Comparison of ENCODE assay signal across 17 mouse cellular contexts in the genomic region with DNA sequence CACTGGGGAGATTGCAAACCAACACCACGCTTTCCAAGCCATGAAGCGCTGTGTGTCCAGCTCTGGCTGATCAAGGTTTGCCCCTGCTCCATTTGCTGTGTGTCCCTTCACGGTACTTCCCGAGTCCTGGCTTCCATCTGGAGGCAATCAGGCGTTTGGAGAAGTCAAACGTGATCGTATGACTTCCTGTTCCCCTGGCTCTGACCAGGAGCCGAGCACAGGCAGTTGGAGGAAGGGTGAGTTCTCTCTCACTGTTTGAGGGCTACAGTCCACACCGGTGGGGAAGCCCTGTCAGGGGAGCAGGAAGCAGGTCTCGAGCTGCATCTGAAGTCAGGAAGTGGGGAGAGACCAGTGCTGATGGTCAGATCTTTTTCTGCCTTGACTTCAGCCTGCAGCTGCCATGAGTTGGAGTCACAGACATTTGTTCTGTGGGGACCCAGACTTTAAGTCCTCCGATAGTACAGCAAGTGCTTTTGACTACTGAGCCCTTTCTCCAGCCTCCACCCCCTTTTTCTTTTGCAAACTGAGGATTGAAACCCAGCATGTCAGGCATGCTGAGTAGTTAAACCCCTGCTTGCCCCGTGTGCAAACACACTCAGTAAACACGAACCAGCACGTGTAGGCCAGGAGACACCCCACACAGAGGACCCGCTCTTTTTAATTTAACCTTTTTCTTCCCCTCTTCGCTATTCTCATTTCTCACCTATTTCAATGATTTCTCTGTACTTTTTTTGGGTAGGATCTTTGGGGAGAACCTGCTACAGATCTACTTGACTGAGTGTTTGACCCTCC. TPM values are rescaled to one million over a fixed set of nuclear protein-coding genes. Genes with fewer than 3 reads are reported as not detected.
DNase-seq lines count a peak whose midpoint lies in the region; ATAC-seq and TF ChIP-seq lines count a peak whose summit lies in the region.
"Had no signal": no experiment of that assay in that cellular context is flagged by ENCODE, and none has a peak within 500 bp of the region (broad histone marks: within the 10 kb centered on the region; RNA-seq: fewer than 3 reads in every experiment).

No protein-coding gene starts in this region.

- H3K27ac ChIP-seq in hindbrain, embryonic 11.5 days (ENCODE audit: low read depth, low read length) = no peak overlapping the region
- no peak overlapping the region for H3K27ac ChIP-seq in hindbrain, embryonic 14.5 days
- peak overlapping the region; percentile 55; the same call in 1 of the 2 replicates for H3K27ac ChIP-seq in limb, embryonic 13.5 days
- 0 out of 2 replicates have a peak overlapping the region, but pooled peaks have one; percentile 2 for H3K27ac ChIP-seq in stomach, postnatal 0 days (replicated peaks)
- H3K27ac ChIP-seq in midbrain, postnatal 0 days (ENCODE audit: low read depth, low read length) = no peak overlapping the region
- H3K27ac ChIP-seq: forebrain, embryonic 13.5 days; hindbrain, postnatal 0 days; layer of hippocampus, adult 2 months; midbrain, embryonic 13.5 days had no signal

- H3K4me2 ChIP-seq in hindbrain, embryonic 11.5 days (replicated peaks; ENCODE audit: low read depth, low read length) = no peak overlapping the region
- H3K4me2 ChIP-seq in hindbrain, embryonic 14.5 days (replicated peaks) = no peak overlapping the region
- H3K4me2 ChIP-seq in limb, embryonic 13.5 days (replicated peaks) = no peak overlapping the region; the same call in 1 of the 2 replicates
- H3K4me2 ChIP-seq in stomach, postnatal 0 days (replicated peaks; ENCODE audit: low read depth) = no peak overlapping the region
- no peak overlapping the region for H3K4me2 ChIP-seq in midbrain, postnatal 0 days (ENCODE audit: low read depth, low read length, poor library complexity, severe bottlenecking)
- H3K4me2 ChIP-seq: forebrain, embryonic 13.5 days; midbrain, embryonic 13.5 days had no signal

- no peak for ATAC-seq in hindbrain, embryonic 11.5 days (ENCODE audit: low FRiP score)
- ATAC-seq in hindbrain, embryonic 14.5 days (ENCODE audit: low FRiP score) = no peak
- ATAC-seq in limb, embryonic 13.5 days (ENCODE audit: low FRiP score, low read depth) = no peak
- ATAC-seq in stomach, postnatal 0 days (ENCODE audit: low FRiP score, low TSS enrichment) = no peak
- no peak for ATAC-seq in midbrain, postnatal 0 days (ENCODE audit: low FRiP score)
- ATAC-seq: forebrain, embryonic 13.5 days; hindbrain, postnatal 0 days; midbrain, embryonic 13.5 days; Patski had no signal

- H3K9me3 ChIP-seq in hindbrain, embryonic 11.5 days (ENCODE audit: control insufficient read depth, low read length) = no peaks in the 10 kb centered on the region
- no peaks in the 10 kb centered on the region for H3K9me3 ChIP-seq in hindbrain, embryonic 14.5 days (ENCODE audit: control insufficient read depth, low read length)
- H3K9me3 ChIP-seq in limb, embryonic 13.5 days = no peaks in the 10 kb centered on the region
- H3K9me3 ChIP-seq in stomach, postnatal 0 days (ENCODE audit: control insufficient read depth, low read length) = no peaks in the 10 kb centered on the region
- no peaks in the 10 kb centered on the region for H3K9me3 ChIP-seq in midbrain, postnatal 0 days (ENCODE audit: low read length)
- H3K9me3 ChIP-seq: forebrain, embryonic 13.5 days; midbrain, embryonic 13.5 days had no signal

- no peak overlapping the region for H3K4me3 ChIP-seq in hindbrain, embryonic 11.5 days (ENCODE audit: low read depth, low read length)
- no peak overlapping the region for H3K4me3 ChIP-seq in hindbrain, embryonic 14.5 days (replicated peaks; ENCODE audit: low read length)
- no peak overlapping the region for H3K4me3 ChIP-seq in limb, embryonic 13.5 days
- H3K4me3 ChIP-seq in stomach, postnatal 0 days (ENCODE audit: low read depth, low read length) = no peak overlapping the region
- H3K4me3 ChIP-seq in midbrain, postnatal 0 days (ENCODE audit: low read depth, low read length) = no peak overlapping the region
- H3K4me3 ChIP-seq: forebrain, embryonic 13.5 days; layer of hippocampus, adult 2 months; midbrain, embryonic 13.5 days had no signal

- no peak for TF ChIP-seq EP300 in stomach, postnatal 0 days (optimal IDR thresholded peaks at IDR 0.05)

- WGBS in hindbrain, embryonic 11.5 days = 61% methylated on average over 16 of the region's 16 CpGs
- 66% methylated on average over 16 of the region's 16 CpGs for WGBS in hindbrain, embryonic 14.5 days
- 28% methylated on average over 16 of the region's 16 CpGs for WGBS in limb, embryonic 13.5 days
- WGBS in stomach, postnatal 0 days = 30% methylated on average over 16 of the region's 16 CpGs
- 67% methylated on average over 16 of the region's 16 CpGs for WGBS in midbrain, postnatal 0 days

- no peaks in the 10 kb centered on the region for H3K27me3 ChIP-seq in hindbrain, embryonic 11.5 days (ENCODE audit: control insufficient read depth, insufficient read depth, low read length)
- H3K27me3 ChIP-seq in hindbrain, embryonic 14.5 days (ENCODE audit: control insufficient read depth, insufficient read depth, low read length) = no peaks in the 10 kb centered on the region
- no peaks in the 10 kb centered on the region for H3K27me3 ChIP-seq in limb, embryonic 13.5 days
- H3K27me3 ChIP-seq in stomach, postnatal 0 days (ENCODE audit: control insufficient read depth, insufficient read depth, low read length) = no peaks in the 10 kb centered on the region
- no peaks in the 10 kb centered on the region for H3K27me3 ChIP-seq in midbrain, postnatal 0 days (ENCODE audit: insufficient read depth, low read length)
- H3K27me3 ChIP-seq: forebrain, embryonic 13.5 days; midbrain, embryonic 13.5 days; Patski had no signal

- H3K36me3 ChIP-seq in hindbrain, embryonic 11.5 days (ENCODE audit: control insufficient read depth, insufficient read depth, low read length) = no peaks in the 10 kb centered on the region
- no peaks in the 10 kb centered on the region for H3K36me3 ChIP-seq in hindbrain, embryonic 14.5 days (replicated peaks; ENCODE audit: control insufficient read depth, insufficient read depth)
- peaks cover 11% of the 10 kb centered on the region for H3K36me3 ChIP-seq in limb, embryonic 13.5 days
- H3K36me3 ChIP-seq in stomach, postnatal 0 days (ENCODE audit: control insufficient read depth, insufficient read depth, low read length) = peaks cover 19% of the 10 kb centered on the region; the same call in 1 of the 2 replicates
- H3K36me3 ChIP-seq in midbrain, postnatal 0 days (ENCODE audit: insufficient read depth, low read length) = no peaks in the 10 kb centered on the region
- H3K36me3 ChIP-seq: midbrain, embryonic 13.5 days had no signal

- H3K9ac ChIP-seq in hindbrain, embryonic 11.5 days (ENCODE audit: low read depth, low read length) = no peak overlapping the region
- H3K9ac ChIP-seq in hindbrain, embryonic 14.5 days = no peak overlapping the region
- H3K9ac ChIP-seq in limb, embryonic 13.5 days = peak overlapping the region; percentile 4; the same call in 1 of the 2 replicates
- H3K9ac ChIP-seq in stomach, postnatal 0 days (ENCODE audit: low read length) = no peak overlapping the region; the same call in 1 of the 2 replicates
- no peak overlapping the region for H3K9ac ChIP-seq in midbrain, postnatal 0 days (replicated peaks; ENCODE audit: low read length, poor library complexity, severe bottlenecking)
- H3K9ac ChIP-seq: forebrain, embryonic 13.5 days; midbrain, embryonic 13.5 days had no signal

- no peak for TF ChIP-seq CTCF in stomach, postnatal 0 days (IDR thresholded peaks at IDR 0.05; ENCODE audit: low read depth)
- TF ChIP-seq CTCF in midbrain, postnatal 0 days (IDR thresholded peaks at IDR 0.05) = no peak

- no peaks in the 10 kb centered on the region for H3K4me1 ChIP-seq in hindbrain, embryonic 11.5 days (replicated peaks; ENCODE audit: control insufficient read depth, insufficient read depth, low read length)
- H3K4me1 ChIP-seq in hindbrain, embryonic 14.5 days (replicated peaks; ENCODE audit: control insufficient read depth, insufficient read depth, low read length) = no peaks in the 10 kb centered on the region
- peaks cover 16% of the 10 kb centered on the region for H3K4me1 ChIP-seq in limb, embryonic 13.5 days
- H3K4me1 ChIP-seq in stomach, postnatal 0 days (replicated peaks; ENCODE audit: control insufficient read depth, insufficient read depth) = no peaks in the 10 kb centered on the region
- no peaks in the 10 kb centered on the region for H3K4me1 ChIP-seq in midbrain, postnatal 0 days (ENCODE audit: insufficient read depth, low read length)
- H3K4me1 ChIP-seq: forebrain, embryonic 13.5 days; midbrain, embryonic 13.5 days had no signal

- peak; percentile 19 for DNase-seq in hindbrain, embryonic 11.5 days (ENCODE audit: low spot score)
- no peak for DNase-seq in hindbrain, embryonic 14.5 days (ENCODE audit: low spot score)
- DNase-seq in thymus, postnatal 14 days = peak; percentile 32
- no peak for DNase-seq in thymus, postnatal 10 days (ENCODE audit: low spot score in 2 of 2)
- DNase-seq in stomach, postnatal 0 days (ENCODE audit: low spot score) = peak; percentile 27
- DNase-seq in midbrain, postnatal 0 days (ENCODE audit: low spot score) = no peak
- DNase-seq in frontal cortex, postnatal 14 days (ENCODE audit: low spot score in 2 of 2) = no peak
- DNase-seq: adrenal gland, postnatal 36 days; cerebellum, adult 8-10 months; gastrocnemius, postnatal 36 days; left cerebral cortex, postnatal 4 days had no signal

RNA-seq across cellular contexts. Expression of a gene that starts 26.6 kb away (rescaled TPM):
- polyA plus RNA-seq in hindbrain, embryonic 11.5 days (2014; fragmentation: Nextera tagmentation; extraction: Ambion mirVana) = 2.0 and 2.1 TPM in 2 replicates
- 1.5 and 2.2 TPM in 2 replicates for polyA plus RNA-seq in hindbrain, embryonic 14.5 days (2014; fragmentation: Nextera tagmentation; extraction: Ambion mirVana)
- polyA plus RNA-seq in limb, embryonic 13.5 days (2015; fragmentation: Nextera tagmentation; extraction: Ambion mirVana) = 3.2 and 3.5 TPM in 2 replicates
- polyA plus RNA-seq in stomach, postnatal 0 days (2015; fragmentation: Nextera tagmentation; extraction: Ambion mirVana) = 4.4 and 5.5 TPM in 2 replicates
- total RNA-seq in midbrain, postnatal 0 days (2014; rRNA removed) = 6.9 and 9.0 TPM in 2 replicates
- 0.64 and 0.74 TPM in 2 replicates for polyA plus RNA-seq in midbrain, postnatal 0 days (2015; fragmentation: Nextera tagmentation; extraction: Ambion mirVana)

Comparison
In these comparisons a context has a peak if more than half of its experiments do, and no peak if none do; other contexts are left out.
1. DNase-seq: peak in hindbrain, embryonic 11.5 days (single experiment), thymus, postnatal 14 days (single experiment) and stomach, postnatal 0 days (single experiment); none in hindbrain, embryonic 14.5 days (single experiment), thymus, postnatal 10 days (0 of 2), midbrain, postnatal 0 days (single experiment) and frontal cortex, postnatal 14 days (0 of 2).
2. H3K27ac ChIP-seq: peak in limb, embryonic 13.5 days (single experiment) and stomach, postnatal 0 days (single experiment); none in hindbrain, embryonic 11.5 days (single experiment), hindbrain, embryonic 14.5 days (single experiment) and midbrain, postnatal 0 days (single experiment).